Mouse (Mus musculus) ovary, adult 10 weeks (tissue): ENCODE data around the gene Mad2l1bp. TPM values are rescaled to one million over a fixed set of nuclear protein-coding genes. Genes with fewer than 3 reads are reported as not detected.

Experiments
- polyA plus RNA-seq: library from polyadenylated mRNA; stranded (reverse); fragments of 350-450 nt; fragmentation: Illumina TruSeq; extraction: RNeasy Lipid Tissue Mini Kit (QIAGEN cat#74804); gene quantifications from one replicate; pipeline ENCODE4 v1.2.3, GENCODE M21; 2014

The Mad2l1bp gene
- polyA plus RNA-seq, result 0.74 TPM

GRCm38 (mm10) chr17:46152847-46153782, at the start of gene Mad2l1bp:
Mad2l1bp (minus strand) TSS chr17:46153553.

GRCm38 (mm10) chr17:46202421-46203071, 49.2 kb upstream of the Mad2l1bp start, which contains the start of the genes Polh and Xpo5:
Polh (minus strand) TSS chr17:46202645.
Xpo5 (plus strand) TSS chr17:46202782.

GRCm38 (mm10) chr17:46160686-46161085, 7.3 kb upstream of the Mad2l1bp start, which contains the start of gene Gtpbp2:
Gtpbp2 (plus strand) TSS chr17:46161032.

GRCm38 (mm10) chr17:46143578-46144423, 9.6 kb downstream of the Mad2l1bp start, which contains the start of gene Rsph9:
Rsph9 (minus strand) TSS chr17:46144216.

GRCm38 (mm10) chr17:46110402-46111289, 42.7 kb downstream of the Mad2l1bp start, which contains the start of gene Mrps18a:
Mrps18a (plus strand) TSS chr17:46110986.

Other genes with a start within 250 kb of the Mad2l1bp start
- gene Vegfa, start 121.2 kb downstream of the Mad2l1bp start, polyA plus RNA-seq, result 14.5 TPM
- gene Mrps18a, start 42.6 kb downstream of the Mad2l1bp start, polyA plus RNA-seq, result 15.5 TPM
- 1.3 TPM for gene Rsph9, start 9.3 kb downstream of the Mad2l1bp start, polyA plus RNA-seq
- gene Gtpbp2, start 7.5 kb upstream of the Mad2l1bp start, polyA plus RNA-seq, result 2.4 TPM
- gene Polh, start 49.1 kb upstream of the Mad2l1bp start, polyA plus RNA-seq, result 16.1 TPM
- gene Xpo5, start 49.2 kb upstream of the Mad2l1bp start, polyA plus RNA-seq, result 26.9 TPM
- 6.1 TPM for gene Polr1c, start 94.5 kb upstream of the Mad2l1bp start, polyA plus RNA-seq
- 1.3 TPM for gene Yipf3, start 94.5 kb upstream of the Mad2l1bp start, polyA plus RNA-seq
- not detected for gene Lrrc73, start 100.0 kb upstream of the Mad2l1bp start, polyA plus RNA-seq
- 0.40 TPM for gene Tjap1, start 129.5 kb upstream of the Mad2l1bp start, polyA plus RNA-seq
- not detected for gene Dlk2, start 143.9 kb upstream of the Mad2l1bp start, polyA plus RNA-seq
- gene Abcc10, start 174.8 kb upstream of the Mad2l1bp start, polyA plus RNA-seq, result not detected
- 69.4 TPM for gene Zfp318, start 230.2 kb upstream of the Mad2l1bp start, polyA plus RNA-seq